Mouse (Mus musculus): ENCODE results near the gene Mitd1.
A peak's percentile ranks its signal among the peaks of the same experiment; 100 is the strongest.

The Mitd1 gene

DNA sequence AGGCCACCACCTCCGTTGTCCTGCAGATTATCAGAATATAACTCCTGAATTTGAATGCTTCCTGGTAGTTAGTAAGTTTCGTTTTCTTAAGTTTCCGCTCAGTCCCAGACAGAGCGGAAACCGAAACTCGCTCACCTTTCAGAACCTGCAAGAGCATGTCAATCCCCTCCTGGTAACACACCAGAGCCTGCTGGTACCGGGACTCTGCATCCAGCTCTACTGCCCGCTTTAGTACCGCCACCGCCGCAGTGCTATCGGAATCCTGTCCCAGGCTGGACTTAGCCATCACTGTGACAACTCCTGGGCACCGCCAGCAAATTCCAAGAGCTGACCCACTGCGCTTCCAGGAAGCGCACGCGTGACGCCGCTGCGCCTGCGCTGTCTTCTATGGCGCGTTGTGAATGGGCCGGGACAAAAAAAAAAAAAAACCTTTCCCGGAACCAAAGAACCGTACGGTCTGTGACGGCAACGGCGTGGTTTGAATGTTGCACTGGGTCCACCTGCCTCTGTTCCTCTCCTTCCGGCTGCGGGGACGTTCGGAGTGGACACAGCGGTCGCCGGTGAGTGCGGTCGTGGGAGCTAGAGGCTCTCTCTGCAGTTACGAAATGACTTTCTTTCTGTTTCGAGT, at the start of gene Mitd1, which contains the start of gene Mrpl30:
Mitd1 (minus strand) TSS at position 387 of the 628 bp plus-strand sequence.
Mrpl30 (plus strand) TSS at position 453 of the 628 bp plus-strand sequence.
- DNase-seq (ENCODE audit: extremely low read depth, low read depth, low spot score), result peak; percentile 31

DNA sequence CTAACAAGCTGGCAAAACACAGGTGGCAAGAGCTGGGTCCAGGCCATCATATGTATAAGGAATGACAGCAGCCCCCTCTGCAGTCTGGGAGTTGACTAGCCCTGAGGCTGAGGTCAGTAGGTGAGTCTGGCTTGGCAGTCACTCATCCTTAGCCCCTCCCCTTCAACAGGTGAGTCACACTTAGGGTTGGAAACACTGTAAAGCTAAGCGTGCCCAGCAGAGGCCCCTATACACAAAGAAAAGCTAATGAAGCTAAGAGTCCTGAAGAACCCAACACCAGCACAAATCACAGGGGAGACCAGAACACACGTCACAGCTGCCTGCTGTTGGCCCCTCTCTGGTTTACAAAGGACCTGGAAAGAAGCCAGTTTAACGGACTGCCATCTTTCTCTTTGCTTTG, 41.6 kb upstream of the Mitd1 start:
- DNase-seq (ENCODE audit: extremely low read depth, low read depth, low spot score), result no peak

GRCm38 (mm10) chr1:37925971-37926370, 35.8 kb upstream of the Mitd1 start:
- no peak for DNase-seq (ENCODE audit: extremely low read depth, low read depth, low spot score)

DNA sequence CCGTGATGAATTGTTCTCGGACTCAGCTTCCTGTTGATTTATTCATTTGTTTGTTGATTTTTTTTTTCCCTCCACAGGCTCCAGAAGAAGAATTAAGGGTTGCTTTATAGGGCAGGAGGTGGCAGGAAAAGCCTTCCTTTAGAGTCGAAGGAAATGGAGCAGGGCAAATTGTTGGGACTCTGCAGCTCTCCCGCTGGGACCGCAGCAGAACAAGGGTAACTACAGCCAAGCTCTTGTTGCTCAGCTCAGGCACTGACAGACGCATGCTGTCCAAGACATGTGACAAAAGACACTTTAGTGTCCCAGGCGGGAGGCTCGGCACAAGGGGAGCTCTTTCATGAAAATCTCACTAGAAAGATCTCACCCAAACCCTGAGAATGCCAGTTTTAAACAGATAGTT, 32.3 kb upstream of the Mitd1 start:
- DNase-seq (ENCODE audit: extremely low read depth, low read depth, low spot score), result no peak

DNA sequence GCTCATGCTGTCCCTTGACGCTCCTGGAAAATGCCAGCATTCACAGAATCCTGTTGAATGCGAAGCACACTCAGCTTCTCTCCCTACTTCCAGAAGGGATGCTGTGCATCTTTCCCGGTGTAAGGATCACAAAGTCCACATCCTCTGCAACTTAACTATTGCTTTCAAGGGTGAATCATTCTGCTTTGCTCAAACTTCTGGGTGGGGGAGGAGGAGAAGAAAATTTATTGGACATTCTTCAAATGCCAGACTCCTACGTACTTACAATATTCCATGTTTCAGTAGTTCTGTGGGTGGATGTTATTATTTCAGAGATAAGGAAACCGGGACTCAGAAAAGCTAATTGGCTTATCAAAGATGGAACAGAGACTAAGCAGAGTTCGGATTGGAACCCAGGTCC, 27.9 kb upstream of the Mitd1 start:
- no peak for DNase-seq (ENCODE audit: extremely low read depth, low read depth, low spot score)

GRCm38 (mm10) chr1:37917666-37918065, 27.5 kb upstream of the Mitd1 start:
- peak; percentile 5 for DNase-seq (ENCODE audit: extremely low read depth, low read depth, low spot score)

DNA sequence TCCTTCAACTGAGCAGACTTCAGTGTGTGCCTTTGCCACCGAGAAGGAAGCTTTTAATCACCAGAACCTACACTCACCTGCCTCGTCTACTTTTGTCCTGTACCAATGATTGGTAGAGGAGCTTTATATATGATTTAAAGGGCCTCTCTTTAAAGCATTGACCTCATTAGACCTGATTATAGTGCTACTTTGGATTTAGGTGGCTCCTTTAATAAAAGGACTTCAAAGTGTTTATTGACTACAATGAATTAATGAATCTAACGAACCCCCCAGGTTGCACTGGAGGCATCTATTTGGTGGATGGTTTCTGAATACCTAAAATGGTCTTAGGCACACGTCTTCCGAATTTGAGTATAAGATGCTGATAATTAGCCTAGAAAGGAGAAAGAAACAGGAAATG, 26.2 kb upstream of the Mitd1 start, which contains the start of gene Lyg2:
Lyg2 (minus strand) TSS at position 101 of the 400 bp plus-strand sequence.
- DNase-seq (ENCODE audit: extremely low read depth, low read depth, low spot score), result no peak

DNA sequence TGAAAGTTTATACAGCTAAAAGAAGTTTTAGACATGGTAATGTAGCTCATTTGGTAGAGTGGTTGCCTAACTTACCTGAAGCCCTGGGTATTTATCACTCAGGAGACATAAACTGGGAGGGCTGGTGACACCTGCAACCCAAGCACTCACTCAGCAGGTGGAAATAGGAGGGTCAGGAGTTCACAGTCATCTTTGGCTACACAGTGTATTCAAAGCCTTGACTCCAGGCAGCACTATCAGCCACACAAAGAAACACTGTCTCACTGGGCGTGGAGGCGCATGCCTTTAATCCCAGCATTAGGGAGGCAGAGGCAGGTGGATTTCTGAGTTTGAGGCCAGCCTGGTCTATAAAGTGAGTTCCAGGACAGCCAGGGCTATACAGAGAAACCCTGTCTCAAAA, 22.5 kb upstream of the Mitd1 start:
- no peak for DNase-seq (ENCODE audit: extremely low read depth, low read depth, low spot score)

- no peak for DNase-seq (ENCODE audit: extremely low read depth, low read depth, low spot score)
Observed at GRCm38 (mm10) chr1:37903178-37903577, 13.0 kb upstream of the Mitd1 start.

DNA sequence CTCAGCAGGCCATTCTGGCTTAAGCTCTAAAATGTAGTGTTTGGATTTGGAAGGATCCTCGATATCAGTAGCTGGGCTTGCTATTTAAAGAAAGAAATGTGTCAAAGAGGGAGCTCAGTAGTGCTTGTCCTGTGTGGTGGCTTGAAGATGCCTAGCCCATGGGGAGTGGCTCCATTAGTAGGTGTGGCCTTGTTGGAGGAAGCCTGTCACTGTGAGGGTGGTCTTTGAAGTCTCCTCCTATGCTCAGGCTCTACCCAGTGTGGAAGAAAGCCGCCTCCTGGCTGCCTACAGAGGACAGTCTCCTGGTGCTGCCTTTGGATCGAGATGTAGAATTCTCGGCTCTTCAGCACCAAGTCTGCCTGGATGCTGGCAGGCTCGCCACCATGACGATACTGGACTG, 10.1 kb upstream of the Mitd1 start:
- DNase-seq (ENCODE audit: extremely low read depth, low read depth, low spot score), result no peak

DNA sequence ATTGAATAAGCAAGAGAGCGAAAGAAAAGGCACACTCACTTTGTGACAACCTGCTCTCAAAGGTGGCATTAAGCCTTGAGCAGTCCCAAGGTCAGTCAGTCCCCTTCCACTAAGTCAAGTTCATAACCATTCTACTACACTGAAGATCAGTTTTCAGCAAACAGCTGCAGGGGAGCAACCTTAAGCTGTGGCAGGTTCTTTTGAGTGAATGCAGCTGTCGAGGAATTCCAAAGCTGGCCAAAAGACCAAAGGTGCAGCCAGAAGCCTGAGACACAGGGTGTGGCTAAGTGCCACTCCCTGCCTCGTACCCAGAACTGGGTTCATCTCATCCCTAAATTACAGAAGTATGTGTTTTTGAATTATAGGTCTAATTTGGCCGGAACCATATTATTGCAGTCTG, 9.6 kb upstream of the Mitd1 start:
- no peak for DNase-seq (ENCODE audit: extremely low read depth, low read depth, low spot score)

DNA sequence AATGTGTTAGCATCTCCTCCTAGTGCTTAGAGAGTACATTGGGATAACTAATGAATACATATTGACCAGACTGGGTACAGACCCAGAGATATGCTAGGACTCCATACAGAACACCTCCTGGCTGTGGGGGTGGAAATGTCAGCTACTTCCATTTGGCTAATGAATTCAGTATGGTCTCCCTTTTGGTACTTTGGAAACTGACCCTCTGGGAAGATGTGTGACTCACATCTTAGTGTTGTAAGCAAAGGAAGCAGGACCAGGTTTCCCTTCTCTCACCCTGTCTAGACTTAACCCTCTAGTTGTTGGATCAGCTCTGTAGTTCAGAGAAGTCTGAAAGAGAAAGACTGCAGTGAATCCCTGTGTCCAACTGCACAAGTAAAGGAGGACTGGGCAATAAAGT, 4.4 kb upstream of the Mitd1 start:
- no peak for DNase-seq (ENCODE audit: extremely low read depth, low read depth, low spot score)

GRCm38 (mm10) chr1:37891400-37891799, 1.2 kb upstream of the Mitd1 start:
- DNase-seq (ENCODE audit: extremely low read depth, low read depth, low spot score), result no peak

DNA sequence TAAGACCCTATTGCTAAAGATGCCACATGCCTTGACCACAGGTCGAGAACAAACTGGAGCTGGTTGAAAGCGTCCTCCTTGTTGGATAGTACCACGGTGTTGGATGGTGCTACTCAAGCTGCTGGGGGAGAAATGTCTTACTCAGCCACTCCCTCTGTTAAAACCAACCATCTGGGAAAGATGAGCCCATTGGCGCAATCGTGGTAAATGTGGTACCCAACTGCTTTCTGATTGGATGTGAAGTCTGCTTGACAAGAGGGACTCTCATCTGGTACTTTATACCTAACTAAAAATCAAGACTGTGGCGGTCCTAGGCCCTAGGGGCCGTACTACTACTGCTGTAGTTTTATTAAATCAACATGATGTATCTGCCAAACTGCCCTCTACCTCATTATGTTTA, 1.0 kb downstream of the Mitd1 start:
- no peak for DNase-seq (ENCODE audit: extremely low read depth, low read depth, low spot score)

GRCm38 (mm10) chr1:37884451-37884850, 5.8 kb downstream of the Mitd1 start:
- DNase-seq (ENCODE audit: extremely low read depth, low read depth, low spot score), result no peak

- DNase-seq (ENCODE audit: extremely low read depth, low read depth, low spot score), result no peak
Observed at GRCm38 (mm10) chr1:37883411-37883810, 6.8 kb downstream of the Mitd1 start.

DNA sequence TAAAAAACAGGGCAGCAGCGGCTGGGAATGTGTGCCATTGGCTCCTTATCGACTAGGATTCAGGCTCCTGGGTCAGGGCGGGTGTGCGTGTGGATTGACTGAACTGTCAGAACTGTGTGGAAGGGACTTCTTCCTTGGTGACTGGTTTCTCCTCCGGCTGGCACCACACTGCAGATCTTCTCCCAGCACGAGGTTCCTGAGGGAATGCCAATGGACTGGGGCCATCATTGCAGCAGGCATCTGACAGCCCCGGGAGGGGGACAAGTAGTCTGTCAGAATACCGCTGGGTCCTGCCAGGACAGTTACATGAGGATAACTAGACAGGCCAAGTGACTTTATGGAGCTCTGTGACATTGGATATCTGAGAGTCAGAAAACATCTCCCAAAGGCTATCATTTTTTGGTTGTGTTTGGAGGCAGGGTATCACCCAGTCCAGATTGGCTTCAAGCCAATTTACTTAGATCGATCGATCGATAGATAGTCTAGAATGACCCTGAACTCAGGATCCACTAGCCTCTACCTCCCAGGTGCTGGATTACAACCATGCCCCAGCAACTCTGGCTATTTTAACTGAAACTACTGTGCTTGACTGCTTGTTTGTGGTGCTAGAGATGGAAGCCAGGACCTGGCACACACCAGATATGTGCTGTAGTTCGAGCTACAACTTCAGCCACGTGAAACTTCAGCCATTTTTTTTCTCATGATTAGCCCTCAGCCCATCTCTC, 12.3 kb downstream of the Mitd1 start:
- DNase-seq (ENCODE audit: extremely low read depth, low read depth, low spot score), result no peak

GRCm38 (mm10) chr1:37873157-37873556, 17.1 kb downstream of the Mitd1 start:
- DNase-seq (ENCODE audit: extremely low read depth, low read depth, low spot score), result no peak

DNA sequence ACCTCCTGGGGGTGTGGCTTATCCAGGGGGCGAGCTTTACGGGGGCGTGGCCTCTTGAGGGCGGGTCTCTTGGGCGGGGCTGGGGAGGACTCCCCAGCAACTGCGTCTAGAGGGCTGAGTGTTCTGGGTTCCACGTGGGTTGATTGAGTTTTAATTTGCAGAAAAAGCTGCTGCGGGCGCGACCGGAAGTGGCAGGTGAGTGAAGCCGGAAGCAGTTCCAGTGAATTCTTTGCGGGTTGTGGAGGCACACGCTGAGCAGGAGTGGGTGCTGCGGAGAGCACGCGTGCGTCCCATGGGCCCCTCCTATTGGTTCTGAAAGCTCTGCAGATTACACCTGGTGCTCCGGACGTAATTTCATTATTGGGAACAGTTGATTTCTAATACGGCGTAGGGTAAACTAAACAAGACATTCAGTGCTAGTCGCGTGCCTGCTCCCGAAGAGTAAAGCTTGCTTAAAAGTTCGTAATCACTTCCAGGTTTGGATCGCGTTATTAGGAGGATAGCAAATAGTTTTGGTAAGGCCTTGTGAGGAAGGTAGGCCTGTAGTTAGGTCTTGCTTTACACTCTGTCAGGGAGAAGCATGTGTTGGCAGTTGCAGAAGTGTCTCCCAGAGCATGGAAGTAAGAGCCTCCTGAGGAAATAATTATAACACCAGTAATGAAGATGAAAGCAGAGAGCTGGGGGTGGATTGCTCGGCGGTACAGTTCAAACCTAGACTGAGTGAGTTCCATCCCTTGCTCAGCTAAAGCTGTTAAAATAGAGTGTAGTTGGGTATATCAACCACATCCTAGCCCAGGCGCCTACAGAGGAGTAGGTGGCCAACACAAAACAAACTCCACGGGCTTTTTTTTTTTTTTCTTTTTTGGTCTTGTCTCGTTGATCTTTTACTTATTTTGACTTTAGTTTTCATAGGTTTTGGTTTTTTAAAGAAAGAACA, 17.8 kb downstream of the Mitd1 start:
- peak; percentile 39 for DNase-seq (ENCODE audit: extremely low read depth, low read depth, low spot score)

DNA sequence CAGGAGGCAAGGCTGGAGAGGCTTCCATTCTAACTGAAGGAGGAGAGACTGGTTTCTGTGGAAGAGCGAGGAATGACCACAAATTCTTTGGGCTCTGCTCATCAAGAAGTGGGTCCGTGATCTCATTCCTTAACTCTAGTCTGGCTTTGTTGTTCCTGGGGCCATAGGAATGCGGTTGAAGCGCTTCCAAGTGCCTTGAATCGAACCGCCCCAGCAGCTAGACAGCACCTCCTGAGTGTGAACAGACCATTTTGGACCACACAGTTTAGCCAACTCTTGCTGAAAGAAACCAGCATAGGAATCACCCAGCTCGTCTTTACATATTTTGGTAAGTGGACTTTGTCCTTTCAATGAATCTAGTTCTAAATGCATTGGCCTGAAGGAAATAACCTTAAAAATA, 18.5 kb downstream of the Mitd1 start, which contains the start of gene Lipt1:
Lipt1 (plus strand) TSS at position 35 of the 400 bp plus-strand sequence.
- DNase-seq (ENCODE audit: extremely low read depth, low read depth, low spot score), result no peak

DNA sequence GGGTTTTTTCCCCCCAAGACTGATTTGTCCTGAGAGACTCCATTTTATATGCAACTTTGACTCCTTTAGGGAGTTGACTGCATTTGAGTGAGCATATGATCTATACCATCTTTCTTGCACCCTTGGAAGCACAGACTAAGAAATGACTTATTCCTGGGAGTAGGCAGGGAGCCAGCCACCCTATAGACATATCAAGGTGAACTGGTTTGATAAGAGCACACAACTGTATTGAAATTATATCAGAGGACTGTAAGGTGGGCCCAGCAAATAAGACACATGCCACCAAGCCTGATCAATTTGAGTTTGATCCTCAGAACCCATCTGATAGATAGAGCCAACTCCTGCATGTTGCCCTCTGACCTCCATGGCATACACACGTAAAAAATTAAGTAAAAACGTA, 20.8 kb downstream of the Mitd1 start:
- DNase-seq (ENCODE audit: extremely low read depth, low read depth, low spot score), result no peak

Measured in fat pad, adult 2 months (tissue).